Mouse (Mus musculus) layer of hippocampus, adult 8-10 months (tissue): Measurements from ENCODE around the gene Exog. TPM values are rescaled to one million over a fixed set of nuclear protein-coding genes. Genes with fewer than 3 reads are reported as not detected.
A peak's percentile ranks its signal among the peaks of the same experiment; 100 is the strongest.

ENCODE experiments used
- DNase-seq, 2 experiments: peaks; one replicate each; pipeline ENCODE4 v3.0.0; 2022; ENCODE audit warnings: low spot score in 2 of 2
- total RNA-seq, 4 experiments: library from RNA; stranded (reverse); gene quantifications; 2 replicates each; pipeline ENCODE4 v1.2.4; 2022

Exog gene
- 10 to 100 TPM; 17.2 to 24.9 (median 19.0) TPM for total RNA-seq

DNA sequence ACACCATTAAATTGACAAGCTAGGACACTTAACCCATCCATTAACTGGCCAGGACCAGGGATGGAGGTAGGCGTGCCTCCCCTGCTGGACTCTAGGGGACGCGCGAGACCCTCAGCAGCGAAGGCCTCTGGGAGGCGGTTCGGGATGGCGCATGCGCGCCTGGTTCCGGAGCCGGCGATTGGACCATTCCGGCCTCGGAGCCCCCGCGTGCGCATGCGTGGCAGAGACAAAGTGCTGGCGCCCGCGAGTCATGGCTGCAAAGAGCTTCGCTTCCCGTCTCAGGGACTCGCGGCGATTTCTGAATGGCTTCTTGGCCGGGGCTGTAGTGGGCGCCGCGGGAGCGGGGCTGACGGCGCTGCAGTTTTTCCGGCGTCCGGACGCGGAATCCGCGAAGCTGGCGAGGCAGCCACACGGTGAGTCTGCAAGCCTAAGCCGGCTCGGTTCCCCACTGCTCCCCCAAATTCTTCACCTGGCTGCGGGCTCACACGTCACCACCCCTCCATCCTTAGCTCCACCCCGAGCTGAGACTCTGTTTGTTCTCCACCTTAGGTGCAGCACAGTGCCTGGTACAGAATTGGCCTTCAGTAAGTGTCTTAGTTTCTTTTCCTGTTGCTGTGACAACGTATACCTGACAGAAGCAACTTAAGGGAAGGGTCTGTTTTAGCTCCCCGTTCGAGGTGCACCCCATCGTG lies at the start of gene Exog:
TSS of gene Exog (plus strand) at position 206 of the 692 bp plus-strand sequence.
- DNase-seq, result peak; percentile 95 to 99

DNA sequence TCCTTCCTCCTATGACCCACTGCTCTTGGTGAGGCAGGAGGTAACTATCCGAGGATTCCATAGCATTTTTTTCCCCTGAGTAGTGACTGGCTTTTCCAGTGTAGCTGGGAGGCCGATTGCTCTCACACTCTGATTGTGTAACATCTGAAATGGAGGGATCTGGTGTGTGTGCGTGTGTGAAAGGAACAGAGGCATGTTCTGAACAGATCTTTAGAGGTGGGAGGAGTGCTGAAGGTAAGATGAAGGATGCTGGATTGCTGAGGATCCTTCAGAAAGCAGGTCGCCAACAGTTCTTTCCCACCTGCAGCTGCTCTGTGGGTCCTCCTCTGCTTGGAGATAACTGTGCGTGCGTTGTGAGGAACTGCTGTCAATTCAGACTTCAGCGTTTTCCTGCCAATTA lies 43.4 kb upstream of the Exog start:
- peak in 1 of 2 experiments; percentile 38 for DNase-seq

DNA sequence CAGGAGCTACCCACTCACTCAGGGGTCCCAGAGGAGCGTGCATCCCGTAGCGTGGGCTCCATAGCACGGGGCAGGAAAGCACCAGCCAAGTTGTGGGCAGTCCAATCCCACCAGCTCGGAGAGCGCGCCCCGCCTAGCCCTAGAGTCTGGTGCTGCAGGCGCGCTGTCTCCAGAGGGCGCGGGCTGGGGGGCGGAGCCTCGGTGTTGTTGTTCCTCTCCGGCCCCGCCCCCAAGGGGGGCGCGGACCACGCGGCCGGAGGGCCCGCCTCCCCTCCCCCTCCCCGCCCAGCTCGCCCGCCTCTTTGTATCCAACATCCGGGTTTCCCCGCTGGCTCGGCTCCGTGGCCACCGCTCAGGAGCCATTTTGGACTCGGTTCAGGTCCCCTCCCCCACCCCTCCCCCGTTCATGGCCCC lies 42.9 kb upstream of the Exog start, which contains the start of gene Acvr2b:
TSS of gene Acvr2b (plus strand) at position 318 of the 414 bp plus-strand sequence.
- peak; percentile 89 to 91 for DNase-seq

DNA sequence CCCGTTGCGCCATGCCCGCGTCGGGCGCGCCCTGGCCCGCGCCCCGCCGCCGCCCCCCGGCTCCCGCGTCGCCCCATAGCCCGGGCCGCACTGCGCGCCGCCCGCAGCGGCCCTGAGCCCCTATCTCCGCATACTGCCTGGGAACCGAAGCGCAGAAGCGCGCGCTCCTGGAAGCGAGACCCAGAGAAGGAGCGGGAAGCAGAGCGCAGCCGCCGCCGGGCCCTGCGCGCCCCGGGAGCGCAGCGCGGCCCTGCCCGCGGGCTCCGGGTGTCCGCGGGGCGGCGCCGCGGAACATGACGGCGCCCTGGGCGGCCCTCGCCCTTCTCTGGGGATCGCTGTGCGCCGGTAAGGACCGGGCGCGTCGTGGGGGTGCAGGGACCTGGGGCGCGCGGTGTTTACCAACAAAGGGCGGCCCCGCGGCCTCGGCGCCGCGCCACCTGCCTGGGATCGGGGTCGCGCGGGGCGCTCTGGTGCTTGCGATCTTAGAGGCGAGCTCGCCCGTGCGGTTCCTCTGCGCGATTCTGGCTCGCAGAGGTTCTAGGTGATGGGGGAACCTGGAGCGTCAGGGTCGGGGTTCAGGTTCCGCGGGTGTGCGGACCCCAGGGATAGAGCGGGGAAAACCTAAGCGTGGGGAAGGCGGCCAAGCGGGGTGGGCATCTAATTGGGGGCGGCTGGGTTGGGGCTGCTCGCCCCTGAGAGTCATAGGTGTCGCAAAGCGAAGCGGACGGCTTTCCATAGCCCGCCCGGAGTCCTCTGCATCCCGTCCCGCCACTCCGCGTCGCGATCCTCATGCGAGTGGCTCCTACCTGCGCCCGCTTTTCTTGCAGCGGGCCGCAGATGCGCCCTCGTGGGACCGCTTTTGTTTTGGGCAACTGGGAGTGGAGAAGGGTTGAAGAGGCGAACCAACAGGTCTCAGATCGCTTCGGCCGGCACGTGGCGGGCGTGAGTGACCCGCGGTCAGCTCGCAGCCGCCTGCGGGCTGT lies 42.2 kb upstream of the Exog start:
- DNase-seq, result peak in 1 of 2 experiments; percentile 37

DNA sequence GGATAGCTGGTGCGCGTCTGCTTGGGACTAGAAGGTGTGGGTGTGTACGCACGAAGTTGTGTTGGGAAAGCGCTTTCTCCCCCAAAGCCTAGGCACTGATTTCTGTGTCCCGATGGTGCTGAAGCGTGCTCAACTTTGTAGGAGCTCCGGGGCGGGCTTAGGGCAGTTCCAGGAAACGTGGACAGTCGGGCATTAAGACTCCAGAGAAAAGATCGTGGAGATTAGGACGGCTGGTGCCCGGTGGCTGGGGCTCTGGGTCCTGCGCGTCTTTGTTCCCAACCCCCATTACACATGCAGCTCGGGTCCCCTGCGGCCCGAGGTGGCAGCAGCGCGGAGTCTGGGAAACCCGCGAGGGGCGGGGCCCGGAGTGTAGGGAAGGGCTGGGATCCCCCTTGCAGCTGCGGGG lies 41.5 kb upstream of the Exog start:
- DNase-seq, result peak; percentile 18 to 22

DNA sequence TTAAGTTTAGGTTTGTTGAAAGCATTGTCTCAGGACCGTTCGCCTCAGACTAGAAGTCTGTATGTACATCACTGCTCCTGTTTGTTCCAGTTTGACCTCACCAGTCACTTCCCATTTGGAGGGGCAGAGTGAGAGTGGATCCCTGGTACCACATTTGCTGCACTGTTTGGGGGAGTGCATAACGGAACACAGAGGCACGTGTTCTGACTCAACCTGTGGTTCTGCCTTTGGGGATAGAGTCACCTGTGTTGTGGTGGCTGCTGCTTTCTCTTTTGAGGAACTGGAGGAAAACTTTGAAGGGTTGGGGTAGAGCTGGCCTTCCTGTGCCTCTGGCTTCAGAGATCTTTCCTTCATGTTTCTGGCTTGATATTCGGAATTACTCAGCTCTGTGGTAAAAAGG lies 40.7 kb upstream of the Exog start:
- no peak for DNase-seq

DNA sequence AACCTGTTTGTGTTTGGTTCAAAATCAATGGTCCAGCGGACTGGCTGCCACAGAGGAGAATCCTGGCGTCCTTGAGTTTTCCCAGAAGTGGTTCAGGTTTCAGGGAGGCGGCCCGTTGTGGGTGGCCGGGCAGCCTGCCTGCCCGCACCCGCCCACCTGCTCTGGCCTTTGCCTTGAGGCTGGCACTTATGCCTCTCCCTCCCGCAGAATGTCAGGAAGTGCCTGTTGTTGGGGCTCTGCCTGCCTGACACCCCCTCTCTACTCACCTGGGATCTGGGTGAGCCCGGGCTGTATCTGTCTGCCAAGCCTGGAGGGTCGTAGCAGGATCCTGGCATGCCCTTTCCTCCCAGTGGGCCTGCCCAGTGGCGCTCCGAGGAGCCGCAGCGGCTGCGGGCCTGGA lies 36.9 kb upstream of the Exog start:
- DNase-seq, result no peak

DNA sequence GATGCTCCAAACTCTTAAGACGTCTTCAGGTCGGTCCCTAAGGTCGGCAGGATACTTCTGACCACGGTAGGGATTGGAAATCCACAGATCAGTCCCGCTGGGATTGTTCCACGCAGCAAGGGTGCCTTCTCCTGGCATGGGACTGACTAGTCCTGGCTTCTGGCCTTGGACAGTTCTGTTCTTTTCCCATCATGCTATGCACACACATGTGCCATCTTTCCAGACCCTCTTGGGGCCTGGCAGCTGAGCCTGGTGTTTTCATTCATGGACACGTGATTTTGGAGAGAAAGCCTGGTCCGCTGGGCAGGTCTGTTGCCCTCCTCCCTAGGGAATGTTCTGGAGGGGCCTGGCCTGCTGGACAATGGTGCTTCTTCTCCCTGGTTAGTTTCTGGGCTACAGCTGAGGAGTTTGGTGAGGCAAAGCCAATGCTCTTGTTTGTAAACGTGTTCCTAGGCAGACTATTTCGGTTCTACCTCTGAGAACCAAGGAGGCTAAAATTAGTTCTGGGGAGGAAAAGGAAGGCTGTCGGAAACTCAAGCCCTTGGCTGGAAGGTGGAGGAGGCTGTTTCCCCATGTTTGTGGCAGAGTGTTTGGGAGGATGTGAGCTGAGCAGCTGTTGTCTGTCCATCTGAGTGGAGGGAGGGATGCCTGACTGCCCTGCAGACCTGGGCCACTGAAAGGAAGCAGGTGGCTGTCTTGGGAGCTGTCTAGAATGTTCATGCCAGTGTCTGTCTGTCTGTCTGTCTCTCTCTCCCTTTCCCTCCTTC lies 35.7 kb upstream of the Exog start:
- no peak for DNase-seq

DNA sequence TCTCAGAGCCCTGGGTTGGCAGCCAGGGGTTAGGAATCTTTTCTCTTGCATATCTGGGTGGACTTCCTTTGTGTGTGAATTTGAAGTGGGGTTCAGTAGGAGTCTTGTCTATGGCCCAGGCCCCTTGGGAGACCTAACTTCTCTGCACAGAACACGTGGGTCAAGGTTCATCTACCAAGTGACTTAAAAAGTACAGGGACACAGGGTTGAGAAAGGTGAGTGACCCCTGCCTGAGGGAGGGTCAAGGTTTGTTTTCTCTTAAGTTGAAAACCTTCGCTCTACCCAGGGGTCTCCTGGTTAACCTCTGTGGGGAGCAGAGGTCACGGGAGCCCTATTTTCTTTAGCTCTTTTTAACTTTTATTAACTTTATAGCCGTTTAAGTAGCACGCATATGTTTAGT lies 34.9 kb upstream of the Exog start:
- no peak for DNase-seq

DNA sequence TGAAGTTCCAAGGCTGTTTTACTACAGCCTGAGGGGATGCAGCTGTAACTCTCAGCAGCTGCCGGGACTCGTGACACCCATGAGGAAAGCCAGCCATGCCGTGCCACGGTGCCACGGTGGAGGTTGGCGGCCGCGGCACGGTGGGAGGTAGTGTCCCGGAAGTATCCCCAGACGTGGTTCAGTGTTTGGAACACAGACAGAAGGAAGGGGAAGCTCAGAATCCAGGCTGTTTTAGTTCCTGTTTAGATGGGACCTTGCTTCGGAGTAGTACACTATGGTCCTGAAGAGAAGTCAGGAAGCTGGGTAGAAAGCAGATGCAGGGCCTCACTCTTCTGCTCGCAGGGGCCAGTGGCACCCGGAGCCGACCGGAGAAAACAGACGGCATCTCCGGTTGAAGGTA lies 26.7 kb upstream of the Exog start:
- no peak for DNase-seq

DNA sequence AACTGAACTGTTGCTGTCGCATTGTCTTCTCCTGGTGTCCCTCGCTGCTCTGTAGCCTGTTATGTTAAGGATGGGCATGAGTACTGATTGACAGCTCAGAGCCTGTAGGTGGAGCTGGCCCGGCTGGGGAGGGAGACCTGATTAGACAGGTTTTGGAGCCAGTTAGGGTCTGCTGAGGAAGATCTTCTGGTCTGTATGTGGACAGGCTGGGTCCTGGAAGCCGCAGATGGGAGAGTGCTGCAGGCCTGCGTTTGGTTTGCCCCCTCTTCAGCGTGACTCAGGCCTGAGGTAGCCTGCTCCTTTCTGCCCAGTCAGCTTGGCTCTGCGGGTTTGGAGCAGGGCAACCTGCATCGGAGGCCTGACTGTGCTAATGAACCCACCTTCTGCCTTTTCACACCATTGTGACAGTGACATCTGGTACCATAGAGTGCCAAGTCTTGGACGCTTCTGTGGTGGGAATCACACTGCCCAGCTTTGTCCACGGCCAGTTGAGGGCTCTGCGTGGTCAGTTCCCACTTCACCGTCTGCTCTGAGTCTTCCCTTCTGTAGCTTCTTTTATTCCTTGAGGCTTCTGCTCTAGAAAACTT lies 24.8 kb upstream of the Exog start:
- no peak for DNase-seq

DNA sequence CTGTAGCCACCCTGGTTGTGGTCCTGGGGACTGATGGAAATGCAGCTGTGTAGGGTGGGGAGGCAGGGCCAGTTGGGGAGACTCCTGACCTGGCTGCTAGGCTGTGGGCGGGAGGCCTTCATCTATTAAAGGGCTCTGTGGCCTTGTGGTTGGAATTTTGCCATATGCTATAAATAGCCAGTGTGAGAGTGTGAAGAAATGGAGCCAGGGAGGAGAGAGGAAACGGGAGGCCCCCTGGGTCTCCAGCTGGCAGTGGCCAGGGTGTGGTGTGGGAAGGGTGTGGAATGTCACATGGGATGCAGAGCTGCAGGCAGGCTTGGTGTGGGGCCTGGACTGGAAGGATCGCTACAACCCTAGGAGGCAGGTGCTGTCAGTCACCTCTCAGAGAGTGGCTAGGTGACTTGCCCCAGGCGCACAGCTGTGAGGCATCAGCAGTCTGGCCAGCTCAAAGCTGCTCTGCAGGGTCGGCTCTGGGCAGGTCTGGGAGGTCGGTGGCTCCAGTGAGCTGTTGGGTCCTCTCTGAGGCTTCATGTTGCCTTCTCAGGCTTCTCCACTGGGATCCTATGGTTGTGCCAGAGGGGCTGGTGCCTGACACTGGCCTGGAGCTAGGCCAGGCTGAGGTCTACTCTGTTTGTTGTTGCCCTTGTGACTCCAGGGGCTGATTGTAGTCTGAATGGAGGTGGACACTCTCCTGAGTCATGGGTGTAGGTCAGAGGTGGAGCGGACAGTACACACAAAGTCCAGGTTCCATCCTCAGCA lies 19.3 kb upstream of the Exog start:
- DNase-seq, result no peak

DNA sequence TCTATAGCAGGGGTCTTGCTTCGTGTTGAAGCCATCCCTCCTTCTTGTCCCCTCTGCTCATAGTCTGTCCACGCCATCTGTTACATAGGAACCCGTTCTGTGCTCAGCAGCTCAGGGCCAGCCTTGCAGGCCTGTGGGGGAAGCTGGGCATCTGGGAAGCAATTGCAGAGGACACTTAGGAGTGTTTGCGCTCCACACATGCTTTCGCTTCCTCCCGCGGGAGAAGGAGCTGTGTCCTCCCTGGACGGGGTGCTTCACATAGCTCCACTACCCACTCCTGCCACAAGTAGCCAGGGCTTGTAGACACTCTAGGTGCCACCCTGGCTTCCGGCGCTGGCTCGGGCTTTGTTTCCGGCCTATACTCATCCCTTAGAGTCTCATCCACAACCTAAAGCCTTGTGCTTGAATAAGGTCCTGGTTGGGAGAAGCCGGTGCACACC lies 18.7 kb upstream of the Exog start:
- no peak for DNase-seq

DNA sequence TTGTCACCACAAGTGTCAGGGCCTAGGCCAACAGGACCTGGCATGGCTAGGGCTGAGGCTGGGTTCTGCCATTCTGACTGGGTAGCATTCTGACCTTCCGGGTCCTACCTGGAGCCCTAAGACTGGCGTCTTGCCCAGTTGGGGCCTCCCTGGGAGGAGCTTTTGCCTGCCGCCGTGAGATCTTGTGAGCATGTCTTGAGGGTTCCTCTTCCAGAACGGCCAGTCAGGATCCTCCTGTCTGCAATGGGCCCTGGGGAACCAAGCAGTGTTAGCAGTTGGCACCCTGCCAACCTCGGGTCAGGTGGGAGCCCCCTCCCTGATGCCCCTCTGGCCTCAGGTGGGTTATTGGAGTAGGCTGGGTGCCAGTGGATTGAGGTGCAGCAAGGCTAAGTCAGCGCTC lies 18.3 kb upstream of the Exog start:
- no peak for DNase-seq

DNA sequence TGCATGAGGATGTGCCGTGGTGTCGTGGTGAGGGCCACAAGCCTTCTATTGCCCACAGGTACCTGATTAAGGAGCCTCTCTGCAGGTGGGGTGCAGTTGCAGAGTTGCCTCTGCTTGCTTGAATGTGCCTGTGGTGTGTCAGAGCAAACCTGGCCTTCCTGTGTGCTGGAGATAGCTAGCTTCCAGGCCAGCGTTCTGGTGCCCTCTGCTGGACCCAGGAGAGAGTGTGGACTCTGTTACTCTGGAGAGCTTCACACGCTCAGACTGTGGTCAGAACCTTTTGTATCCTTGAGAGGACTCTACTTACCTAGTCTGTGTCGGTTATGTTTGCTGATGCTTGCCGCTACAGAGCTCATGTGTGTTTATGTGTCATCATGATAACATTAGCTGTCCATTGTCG lies 14.4 kb upstream of the Exog start:
- DNase-seq, result peak; percentile 66 to 82

DNA sequence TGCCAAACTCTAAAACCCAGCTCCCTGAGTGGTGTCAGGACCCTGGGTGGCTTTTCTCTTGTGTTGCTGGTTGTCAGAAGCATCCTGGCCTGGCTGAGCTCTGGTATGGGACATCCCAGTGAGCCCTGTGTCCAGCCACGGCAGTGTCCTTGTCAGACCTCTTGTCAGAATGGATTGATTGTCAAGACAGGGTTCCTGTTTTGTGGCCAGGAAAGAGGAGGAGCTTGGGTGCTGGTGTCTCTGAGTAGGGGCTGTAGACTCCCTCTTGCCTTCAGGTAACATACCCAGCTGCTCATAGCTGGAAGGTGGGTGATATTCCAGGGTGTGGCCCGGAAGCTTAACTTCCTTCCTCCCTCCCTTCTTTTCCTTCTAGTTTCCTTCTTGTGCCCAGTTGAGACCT lies 8.9 kb upstream of the Exog start:
- DNase-seq, result no peak

DNA sequence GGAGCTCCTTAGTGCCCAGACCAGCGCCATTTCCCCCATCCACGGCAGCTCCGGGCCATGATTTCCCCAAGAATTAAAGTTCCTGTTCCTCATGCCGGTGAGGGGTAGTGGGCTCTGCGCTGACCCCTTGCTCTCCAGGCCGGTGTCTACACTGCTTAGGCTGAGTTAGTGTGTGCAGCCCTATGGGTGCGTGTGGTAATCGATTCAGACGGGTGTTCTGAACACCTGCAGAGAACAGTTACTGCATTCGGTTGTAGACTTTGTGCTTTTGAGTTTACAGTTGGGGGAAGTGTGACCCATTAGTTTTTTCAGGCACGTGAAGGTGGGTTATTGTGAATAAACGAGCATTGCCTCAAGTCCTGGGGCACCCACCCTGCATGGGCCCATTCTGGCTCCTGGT lies 6.7 kb upstream of the Exog start:
- DNase-seq, result no peak

DNA sequence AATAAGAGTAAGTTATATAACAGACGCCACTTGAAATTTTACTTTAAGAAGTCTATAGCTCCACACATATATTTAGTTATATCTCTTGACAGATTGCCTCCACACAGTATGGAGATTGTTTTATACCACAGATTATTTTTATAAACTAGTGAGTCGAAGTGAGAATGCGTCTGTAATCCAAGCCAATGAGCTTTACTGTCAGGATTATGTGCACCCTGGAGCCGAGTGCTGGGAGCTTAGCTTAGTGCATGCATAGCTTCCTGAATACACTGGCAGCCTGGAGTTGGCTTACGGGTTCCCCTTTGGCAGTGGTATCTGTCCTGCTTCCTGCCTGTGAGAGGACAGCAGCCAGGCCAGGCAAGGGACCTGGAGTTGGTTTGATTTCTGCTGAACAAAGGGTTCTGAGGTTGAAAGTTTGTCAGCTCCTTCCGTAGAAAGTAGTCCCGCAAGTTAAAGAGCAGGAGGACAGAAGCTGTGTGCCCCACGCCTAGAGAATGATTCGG lies 6.2 kb upstream of the Exog start:
- DNase-seq, result no peak

DNA sequence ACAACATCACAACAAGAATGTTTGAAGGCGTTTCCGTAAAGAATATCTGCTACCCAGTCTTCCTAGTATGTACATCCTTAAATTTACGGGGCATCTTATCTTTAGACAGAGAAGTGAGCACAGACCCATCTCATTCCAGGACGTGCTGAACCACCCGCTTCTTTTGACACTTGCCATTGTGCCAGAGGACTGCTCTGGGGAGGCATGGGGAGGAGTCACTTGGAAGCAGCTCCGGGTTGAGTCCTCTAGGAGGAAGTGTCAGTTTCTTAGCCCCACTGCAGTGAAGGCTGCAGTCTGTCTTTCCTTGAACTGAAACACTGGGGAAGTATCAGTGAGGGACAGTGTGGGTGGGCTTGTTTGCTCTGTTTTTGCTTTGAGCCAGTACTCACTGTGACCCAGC lies 994 bp downstream of the Exog start:
- no peak for DNase-seq

DNA sequence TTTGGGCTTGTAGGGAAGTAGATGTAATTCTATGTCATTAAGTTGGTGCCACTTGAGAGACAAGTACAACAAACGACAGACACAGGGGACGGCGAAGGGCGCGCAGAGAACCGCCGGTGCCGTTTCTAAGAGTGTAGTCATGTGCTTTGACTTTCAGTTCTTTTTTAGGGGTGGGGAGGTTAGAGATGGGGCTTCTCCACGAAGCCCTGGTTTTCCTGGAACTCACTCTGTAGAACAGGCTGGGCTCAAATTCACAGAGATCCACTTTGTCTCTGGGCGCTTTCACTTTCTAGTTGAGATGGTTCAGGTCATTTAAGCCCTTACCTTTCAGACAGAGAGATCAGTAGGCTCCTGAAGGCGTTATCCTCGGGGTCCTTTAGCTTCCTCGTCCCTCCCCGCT lies 11.2 kb downstream of the Exog start:
- no peak for DNase-seq
